Mouse (Mus musculus): ENCODE measurements around the gene Cpeb4.
"Not testable (repeated sequence)": the region's sequence is repeated elsewhere in the genome, so short reads cannot be mapped to it uniquely, and the experiment has no call there.

Gene Cpeb4

GRCm38 (mm10) chr11:31974132-31974531 is 102.1 kb downstream of the Cpeb4 start:
- no peak for DNase-seq (ENCODE audit: low read depth in 2 of 2, low spot score in 2 of 2)

- no peak for DNase-seq (ENCODE audit: low read depth in 2 of 2, low spot score in 2 of 2)
Observed at GRCm38 (mm10) chr11:31974826-31975225, 102.8 kb downstream of the Cpeb4 start.

- DNase-seq (ENCODE audit: low read depth in 2 of 2, low spot score in 2 of 2), result no peak
Observed at GRCm38 (mm10) chr11:31975678-31976077, 103.7 kb downstream of the Cpeb4 start.

- no peak for DNase-seq (ENCODE audit: low read depth in 2 of 2, low spot score in 2 of 2)
Observed at GRCm38 (mm10) chr11:31976137-31976536, 104.1 kb downstream of the Cpeb4 start.

- not testable (repeated sequence) for DNase-seq (ENCODE audit: low read depth in 2 of 2, low spot score in 2 of 2)
Observed at GRCm38 (mm10) chr11:31980089-31980488, 108.1 kb downstream of the Cpeb4 start.

DNA sequence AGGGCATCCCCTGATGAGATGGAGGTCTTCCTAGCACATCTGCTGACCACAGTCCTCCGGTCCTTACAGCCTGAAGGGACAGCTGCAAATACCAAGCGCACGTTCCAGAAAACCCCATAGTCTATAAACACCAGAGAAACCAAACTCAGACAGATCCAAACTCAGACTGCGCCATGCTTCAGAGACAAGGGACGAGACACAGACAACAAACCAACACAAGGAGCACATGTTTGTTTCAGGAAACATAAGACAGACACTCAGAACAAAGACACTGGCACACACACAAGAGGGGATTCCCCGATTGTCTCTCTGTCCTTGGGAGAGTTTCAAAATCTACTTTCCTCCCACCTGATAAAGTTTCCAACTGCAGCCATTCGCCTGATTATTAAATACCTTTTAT is 109.8 kb downstream of the Cpeb4 start:
- DNase-seq (ENCODE audit: low read depth in 2 of 2, low spot score in 2 of 2), result no peak

GRCm38 (mm10) chr11:31982247-31982943 is 110.4 kb downstream of the Cpeb4 start:
- DNase-seq (ENCODE audit: low read depth in 2 of 2, low spot score in 2 of 2), result not testable (repeated sequence)

GRCm38 (mm10) chr11:31983249-31983648 is 111.2 kb downstream of the Cpeb4 start:
- DNase-seq (ENCODE audit: low read depth in 2 of 2, low spot score in 2 of 2), result no peak

- DNase-seq (ENCODE audit: low read depth in 2 of 2, low spot score in 2 of 2), result no peak
Observed at GRCm38 (mm10) chr11:31984786-31985185, 112.8 kb downstream of the Cpeb4 start.

Measured in CD8-positive naive resting alpha-beta T cell, adult 2 months (primary cell).